Mouse (Mus musculus): ENCODE measurements around the gene E330017A01Rik.
A peak's percentile ranks its signal among the peaks of the same experiment; 100 is the strongest.

DNA sequence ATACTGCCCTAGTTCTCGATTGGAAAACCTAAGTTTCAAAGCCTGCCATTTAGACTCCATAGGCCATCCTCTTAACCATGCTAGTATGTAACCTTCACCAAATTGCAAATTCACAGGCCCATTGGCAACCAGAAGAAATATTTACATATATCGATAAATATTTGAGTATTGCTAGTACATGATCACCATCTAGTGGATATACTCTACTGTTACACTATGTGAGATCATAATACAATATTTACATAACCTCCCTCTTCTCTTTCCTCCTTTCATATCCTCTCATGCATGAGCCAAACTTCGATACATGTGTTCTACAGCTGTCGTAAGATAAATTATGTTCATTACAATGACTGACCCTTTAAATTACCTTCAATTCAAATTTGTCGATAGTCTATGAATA is 24.5 kb upstream of the E330017A01Rik start:
- TF ChIP-seq CTCF (IDR thresholded peaks at IDR 0.05; ENCODE audit: low read depth, low read length) (peak; percentile 59), POLR2A (IDR thresholded peaks at IDR 0.05; ENCODE audit: extremely low read depth, insufficient read depth, low read length) (no peak)

Measured in liver, adult 2 months (tissue).